Mouse (Mus musculus) cerebellum, adult 2 months (tissue): ENCODE data around the gene Enho. TPM values are rescaled to one million over a fixed set of nuclear protein-coding genes. Genes with fewer than 3 reads are reported as not detected.
"Not testable (repeated sequence)": the region's sequence is repeated elsewhere in the genome, so short reads cannot be mapped to it uniquely, and the experiment has no call there.

ENCODE experiments used
- DNase-seq, 2 experiments: peaks; one replicate each; pipeline ENCODE4 v3.0.0; 2021
- H3K27ac ChIP-seq: fragments of 200-500 bp; 2 replicates; pipeline ENCODE4 v1.5.1; 2012; ENCODE audit warnings: low read length, control low read depth, inconsistent platforms; ENCODE audit not compliant: insufficient read depth
- H3K27me3 ChIP-seq: fragments of 200-500 bp; 2 replicates; pipeline ENCODE4 v1.6.1; 2012; ENCODE audit warnings: inconsistent platforms, mild to moderate bottlenecking, low read length, moderate library complexity; ENCODE audit not compliant: control insufficient read depth, insufficient read depth
- H3K4me1 ChIP-seq: fragments of 200-500 bp; 2 replicates; pipeline ENCODE4 v1.6.1; 2011; ENCODE audit warnings: low read length; ENCODE audit not compliant: control insufficient read depth, insufficient read depth
- H3K4me3 ChIP-seq: fragments of 200-500 bp; replicated peaks from 2 replicates; pipeline ENCODE3; 2011; ENCODE audit warnings: mild to moderate bottlenecking, low read depth, low read length, control low read depth; ENCODE audit not compliant: insufficient read depth
- CTCF ChIP-seq: fragments of 200-500 bp; IDR thresholded peaks from 2 replicates; pipeline ENCODE4 v1.5.1; 2011; ENCODE audit warnings: low read depth, mild to moderate bottlenecking, control low read depth, low read length, moderate library complexity, borderline replicate concordance; ENCODE audit not compliant: insufficient read depth
- POLR2A ChIP-seq: fragments of 200-500 bp; IDR thresholded peaks from 2 replicates; pipeline ENCODE4 v1.6.1; 2011; ENCODE audit warnings: low read length, control low read depth, borderline replicate concordance; ENCODE audit not compliant: insufficient read depth
- WGBS: fragments of 180-500 bp; shearing (Covaris S2); methylation state at CpG from one replicate; pipeline ENCODE4 v1.1.7; 2018; 5-methylcytosine and 5-hydroxymethylcytosine counted together
- polyA plus RNA-seq: library from polyadenylated mRNA; depleted of rRNA; stranded (reverse); fragments of >200 nt; gene quantifications from 2 replicates; pipeline ENCODE4 v1.2.3, GENCODE M21; 2012; rRNA removed

The Enho gene
- polyA plus RNA-seq: 168 and 174 TPM in 2 replicates

GRCm38 (mm10) chr4:41639913-41640507, at the start of gene Enho:
TSS of gene Enho (minus strand) at chr4:41640324.
- Histone ChIP-seq H3K4me3 (peak within 1 kb of the TSS; percentile 95), H3K27ac (peak within 1 kb of the TSS; percentile 94), H3K27me3 (no peaks in the 10 kb centered on the region), H3K4me1 (peaks cover 44% of the 10 kb centered on the region)
- DNase-seq: peak; percentile 96 to 98
- 2% methylated on average over 57 of the region's 74 CpGs for WGBS
- TF ChIP-seq POLR2A (peak; percentile 39; the same call in 1 of the 2 replicates), CTCF (no peak)

DNA sequence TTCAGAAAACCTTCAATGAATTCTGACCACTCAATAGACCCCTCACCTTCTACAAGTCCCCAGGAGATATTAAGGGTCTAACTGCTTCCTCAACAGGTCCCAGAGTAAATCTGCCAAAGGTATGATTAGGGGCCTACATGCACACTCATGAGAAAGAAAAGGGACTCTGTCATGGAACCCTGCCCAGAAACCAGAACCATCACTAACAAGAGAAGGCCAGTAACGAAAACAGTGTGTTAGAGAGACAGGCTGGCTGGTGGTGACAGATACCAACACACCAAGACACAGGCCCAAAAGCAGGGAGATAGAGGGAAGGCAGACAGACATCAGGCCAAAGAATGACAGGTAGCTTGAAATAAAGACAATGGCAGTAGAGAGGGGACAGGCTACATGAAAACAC, 48.4 kb upstream of the Enho start:
- H3K27me3 ChIP-seq, H3K27ac ChIP-seq, H3K4me3 ChIP-seq, DNase-seq, H3K4me1 ChIP-seq: not testable (repeated sequence)
- 14% methylated on average over 1 of the region's 1 CpGs for whole genome bisulfite sequencing

DNA sequence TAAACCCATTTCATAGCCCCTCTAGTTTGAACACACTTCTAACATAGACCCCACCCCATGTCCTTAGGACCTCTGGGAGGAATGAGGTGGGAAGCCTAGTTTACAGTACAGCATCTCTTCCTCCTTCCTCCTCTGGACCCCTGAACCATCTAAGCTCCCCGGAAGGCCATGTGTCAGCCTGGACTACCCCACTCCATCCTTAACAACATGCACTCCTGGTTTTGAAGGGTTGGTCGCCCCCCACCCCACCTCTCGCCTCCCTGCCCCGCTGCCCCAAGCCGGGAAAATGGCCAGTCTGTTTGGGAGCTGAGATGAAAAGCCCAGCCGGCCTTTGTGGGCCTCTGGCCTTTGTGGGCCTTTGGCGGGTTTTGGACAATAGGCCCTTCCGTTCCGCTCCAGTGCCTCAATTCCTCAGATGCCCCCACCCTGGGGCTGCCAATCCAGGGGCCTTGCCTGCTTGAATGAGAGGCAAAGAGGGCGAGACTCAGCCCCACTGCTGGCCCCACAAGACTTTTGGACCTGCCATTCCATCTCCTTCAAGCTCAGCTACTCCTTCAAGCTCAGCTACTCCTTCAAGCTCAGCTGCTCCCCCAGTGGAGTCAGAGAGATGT, 45.9 kb upstream of the Enho start:
- H3K4me3 ChIP-seq, H3K27me3 ChIP-seq, H3K27ac ChIP-seq, DNase-seq: not testable (repeated sequence)
- H3K4me1 ChIP-seq: peaks cover 21% of the 10 kb centered on the region
- WGBS: 61% methylated on average over 10 of the region's 10 CpGs

GRCm38 (mm10) chr4:41684931-41685453, 44.9 kb upstream of the Enho start:
- H3K27me3 ChIP-seq, H3K27ac ChIP-seq, DNase-seq, H3K4me3 ChIP-seq: not testable (repeated sequence)
- WGBS: 22% methylated on average over 14 of the region's 14 CpGs
- H3K4me1 ChIP-seq: peaks cover 29% of the 10 kb centered on the region

DNA sequence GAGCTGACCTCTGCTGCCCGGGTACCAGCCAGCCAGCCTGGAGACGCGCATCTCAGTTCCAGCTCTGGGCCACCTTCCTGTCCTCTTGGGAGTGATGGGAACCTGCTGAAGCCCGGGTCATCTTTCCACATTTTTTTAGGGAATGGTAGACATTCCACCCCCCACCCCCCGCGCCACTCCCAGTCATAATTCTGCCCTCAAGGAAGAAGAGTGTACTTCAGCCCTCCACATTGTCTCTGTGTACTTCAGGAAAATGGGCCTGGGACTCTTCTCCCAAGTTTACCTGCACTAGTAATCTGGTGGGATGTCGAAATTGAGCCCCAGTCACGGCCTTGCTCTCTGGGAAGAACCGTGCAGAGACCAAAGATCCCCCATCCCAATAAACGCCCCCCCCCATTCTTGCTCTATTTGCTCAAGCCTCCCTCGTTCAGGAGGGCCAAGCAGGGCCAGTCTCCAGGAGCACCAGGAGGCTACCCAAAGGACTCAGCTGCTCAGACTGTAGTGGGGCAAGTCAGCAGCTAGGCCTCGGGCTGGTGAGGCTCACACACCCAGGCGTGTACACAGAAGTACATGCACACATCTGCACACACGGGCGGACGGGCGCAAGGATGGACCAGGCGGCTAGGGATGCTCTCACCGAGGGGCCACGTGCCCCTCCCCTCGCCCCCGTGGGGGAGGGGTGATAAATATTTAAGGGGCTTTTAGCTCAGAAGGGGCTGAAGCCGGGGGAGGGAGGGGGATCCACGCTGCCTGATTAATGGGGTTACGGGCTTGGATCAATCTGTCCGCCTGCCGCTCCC, 44.2 kb upstream of the Enho start:
- not testable (repeated sequence) for H3K27ac ChIP-seq, DNase-seq, H3K4me3 ChIP-seq, H3K27me3 ChIP-seq
- 40% methylated on average over 27 of the region's 27 CpGs for WGBS
- H3K4me1 ChIP-seq: peaks cover 35% of the 10 kb centered on the region

DNA sequence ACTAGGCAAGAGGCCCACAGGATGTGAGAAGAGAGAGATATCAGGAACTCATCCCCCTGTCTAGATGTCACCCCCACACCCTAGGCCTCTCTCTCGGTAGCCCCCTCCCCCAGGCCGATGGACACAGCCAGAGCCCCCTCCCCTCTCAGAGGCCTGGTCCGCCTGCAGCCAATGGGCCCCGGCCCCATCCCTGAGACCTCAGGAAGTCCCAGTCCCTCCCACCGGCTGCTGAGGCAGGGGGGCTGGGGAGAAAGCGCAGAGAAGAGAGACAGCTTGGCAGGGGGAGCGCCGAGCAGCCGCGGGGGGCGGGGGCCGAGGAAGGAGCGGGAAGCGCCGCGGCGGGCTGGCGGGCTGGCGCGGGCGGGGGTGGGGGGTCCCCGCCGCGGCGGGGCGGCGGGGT, 43.2 kb upstream of the Enho start:
- not testable (repeated sequence) for H3K4me3 ChIP-seq, DNase-seq, H3K27ac ChIP-seq, H3K27me3 ChIP-seq
- peaks cover 44% of the 10 kb centered on the region for H3K4me1 ChIP-seq
- WGBS: 4% methylated on average over 11 of the region's 27 CpGs

DNA sequence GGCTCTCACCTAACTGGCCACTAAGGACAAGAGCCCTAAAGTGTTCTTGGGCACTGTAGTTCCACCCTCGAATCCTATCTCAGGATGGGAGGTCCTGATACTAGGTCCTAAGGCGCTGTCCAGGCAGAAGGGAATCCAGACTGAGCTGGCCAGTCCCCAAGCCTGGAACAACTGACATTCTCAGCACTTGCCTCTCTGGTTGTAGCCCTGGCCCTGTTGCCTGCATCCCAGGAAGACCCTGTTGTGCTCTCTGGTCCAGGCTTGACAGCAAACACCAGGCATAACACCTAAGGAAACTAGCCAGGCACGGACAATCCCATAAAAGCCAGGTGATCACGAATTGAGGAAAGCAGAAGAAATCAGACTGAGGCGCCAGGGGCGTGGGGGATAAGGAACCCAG, 42.7 kb upstream of the Enho start:
- H3K27ac ChIP-seq: peak overlapping the region; percentile 48
- WGBS: 28% methylated on average over 6 of the region's 6 CpGs
- H3K27me3 ChIP-seq: no peaks in the 10 kb centered on the region
- TF ChIP-seq POLR2A: no peak
- no peak for TF ChIP-seq CTCF
- DNase-seq: no peak
- peak overlapping the region; percentile 22 for H3K4me3 ChIP-seq
- H3K4me1 ChIP-seq: peaks cover 44% of the 10 kb centered on the region

GRCm38 (mm10) chr4:41681947-41682346, 41.8 kb upstream of the Enho start:
- Histone ChIP-seq H3K27ac (peak overlapping the region; percentile 48; the same call in 1 of the 2 replicates), H3K4me3 (no peak overlapping the region), H3K27me3 (no peaks in the 10 kb centered on the region), H3K4me1 (peaks cover 52% of the 10 kb centered on the region)
- no peak for DNase-seq
- TF ChIP-seq POLR2A (no peak), CTCF (no peak)
- 63% methylated on average over 10 of the region's 10 CpGs for WGBS
